Mouse (Mus musculus) heart, postnatal 4 days (tissue): ENCODE data around the gene Slc5a1. TPM values are rescaled to one million over a fixed set of nuclear protein-coding genes. Genes with fewer than 3 reads are reported as not detected.

Experiments used
- DNase-seq: peaks from one replicate; pipeline ENCODE4 v3.0.0; 2021
- total RNA-seq, 2 experiments: library from RNA; stranded (reverse); gene quantifications; 2 replicates each; pipeline ENCODE4 v1.2.3; 2021

The Slc5a1 gene
- not detected for total RNA-seq

DNA sequence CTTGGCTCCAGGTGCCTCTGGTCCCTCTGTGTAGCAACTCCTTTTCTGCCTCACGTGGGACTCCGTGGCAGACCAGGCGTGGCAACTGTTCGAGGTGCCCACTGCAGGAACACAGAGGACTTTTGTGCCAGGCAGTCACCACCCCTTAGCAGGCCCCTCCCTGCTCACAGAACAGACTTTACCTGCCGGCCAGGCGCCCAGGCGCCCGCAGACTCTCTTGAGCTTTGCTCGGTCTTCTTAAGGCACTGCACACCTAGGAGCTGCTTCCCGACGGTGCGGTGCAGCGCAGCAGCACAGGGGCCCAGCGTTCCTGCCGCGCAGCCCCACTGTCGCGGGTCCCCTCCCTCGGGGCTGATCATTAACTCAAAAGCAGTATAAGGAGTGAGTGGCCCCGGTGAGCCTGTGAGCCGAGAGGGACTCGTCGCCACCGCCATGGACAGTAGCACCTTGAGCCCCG lies at the start of gene Slc5a1:
Gene Slc5a1, plus strand, starts transcription at position 195 of the 457 bp plus-strand sequence.
- DNase-seq: no peak

- DNase-seq: no peak
Measured at GRCm38 (mm10) chr5:33056126-33056765, 47.8 kb upstream of the Slc5a1 start.

- DNase-seq: no peak
Measured at GRCm38 (mm10) chr5:33070071-33070470, 33.9 kb upstream of the Slc5a1 start.

GRCm38 (mm10) chr5:33076490-33077191 lies 27.4 kb upstream of the Slc5a1 start:
- DNase-seq: no peak

- no peak for DNase-seq
Measured at GRCm38 (mm10) chr5:33082896-33083295, 21.1 kb upstream of the Slc5a1 start.

DNA sequence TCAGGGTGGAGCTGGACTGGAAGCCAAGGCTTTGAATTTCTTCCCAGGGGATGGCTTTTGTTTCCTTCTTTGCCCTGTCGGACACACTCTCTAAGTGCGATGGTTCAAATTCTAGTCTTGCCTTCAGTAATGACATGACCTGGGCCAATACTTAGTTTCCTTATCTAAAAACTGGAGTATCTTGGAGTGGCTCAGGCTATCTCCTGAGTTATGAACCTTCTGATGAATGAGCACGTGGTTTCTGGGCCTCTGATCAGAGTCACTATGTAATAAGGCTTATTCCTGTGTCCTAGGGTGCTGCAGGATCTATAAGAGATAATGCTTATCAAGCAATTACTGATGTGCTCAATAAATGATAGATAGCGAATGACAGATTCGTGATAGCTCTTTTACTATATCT lies 19.4 kb upstream of the Slc5a1 start:
- no peak for DNase-seq

- no peak for DNase-seq
Measured at GRCm38 (mm10) chr5:33091342-33091741, 12.7 kb upstream of the Slc5a1 start.

DNA sequence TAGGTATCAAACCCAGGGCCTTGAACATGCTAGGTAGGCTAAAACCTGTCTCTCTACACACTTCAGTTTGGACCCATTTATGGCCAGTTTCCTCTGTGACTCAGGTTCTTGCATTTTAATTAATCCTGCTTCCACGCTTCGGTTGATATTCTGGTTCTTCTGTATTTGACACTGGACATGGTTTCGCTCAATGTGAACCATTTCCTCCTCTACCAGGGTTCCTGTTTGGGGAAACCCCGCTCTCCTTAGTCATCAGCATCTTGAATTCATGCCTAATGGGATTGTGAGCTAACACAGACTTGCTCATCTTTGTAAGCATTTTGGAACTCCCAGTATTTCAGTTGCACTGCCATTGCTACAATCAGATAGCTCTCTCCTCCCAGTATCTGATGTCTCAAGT lies 8.7 kb upstream of the Slc5a1 start:
- no peak for DNase-seq

DNA sequence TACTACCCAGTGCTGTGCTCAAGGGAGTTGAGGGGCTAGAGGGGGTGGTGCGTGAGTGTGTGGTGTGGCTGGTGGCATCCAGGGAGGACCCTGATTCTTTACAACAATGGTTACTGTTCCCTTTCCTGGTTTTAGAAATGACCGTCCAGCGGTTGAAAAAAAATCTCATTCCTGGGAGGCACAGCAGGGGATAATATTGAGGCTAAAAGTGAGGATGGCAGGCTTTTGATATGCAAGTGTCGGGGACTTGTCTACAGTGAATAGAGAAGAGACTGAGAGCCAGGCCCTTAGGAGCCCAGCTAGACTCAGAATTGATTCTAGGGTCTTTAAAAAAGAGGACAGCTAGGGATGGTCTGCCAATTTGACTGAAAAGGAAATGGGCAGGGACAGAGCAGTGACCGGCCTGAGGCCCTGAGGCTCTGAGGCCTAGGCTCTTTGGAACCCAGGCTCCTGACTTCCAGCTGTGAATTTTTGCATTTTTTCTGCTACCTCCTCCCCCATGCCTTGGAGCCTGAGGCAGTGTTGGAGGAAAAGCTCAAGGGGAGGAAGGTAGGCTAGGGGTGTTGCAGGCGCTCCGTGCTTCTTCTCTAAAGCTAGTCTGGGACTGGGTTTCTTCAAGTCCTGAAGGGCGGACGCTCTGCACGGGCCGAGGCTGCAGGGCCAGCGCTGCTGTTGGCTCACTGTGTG lies 1.5 kb upstream of the Slc5a1 start:
- DNase-seq: no peak

DNA sequence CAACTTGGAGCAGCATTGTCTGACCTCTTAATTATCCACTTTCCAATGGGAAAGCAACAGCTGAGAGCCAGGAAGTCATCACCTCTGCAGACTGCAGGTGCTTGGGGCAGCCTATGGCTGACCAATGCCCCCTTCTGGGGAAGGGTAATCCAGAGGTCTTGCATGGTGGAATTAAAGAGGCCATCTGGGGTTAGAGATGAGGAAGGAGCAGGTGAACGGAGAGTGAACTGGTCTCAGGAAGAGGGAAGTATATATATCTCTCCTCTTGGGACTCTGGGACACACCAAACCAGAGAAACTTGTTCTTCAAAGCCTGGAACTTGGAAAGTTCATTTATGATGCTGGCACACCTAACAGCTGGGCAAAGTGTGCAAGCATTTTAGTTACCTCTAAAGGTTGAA lies 857 bp downstream of the Slc5a1 start:
- DNase-seq: no peak

DNA sequence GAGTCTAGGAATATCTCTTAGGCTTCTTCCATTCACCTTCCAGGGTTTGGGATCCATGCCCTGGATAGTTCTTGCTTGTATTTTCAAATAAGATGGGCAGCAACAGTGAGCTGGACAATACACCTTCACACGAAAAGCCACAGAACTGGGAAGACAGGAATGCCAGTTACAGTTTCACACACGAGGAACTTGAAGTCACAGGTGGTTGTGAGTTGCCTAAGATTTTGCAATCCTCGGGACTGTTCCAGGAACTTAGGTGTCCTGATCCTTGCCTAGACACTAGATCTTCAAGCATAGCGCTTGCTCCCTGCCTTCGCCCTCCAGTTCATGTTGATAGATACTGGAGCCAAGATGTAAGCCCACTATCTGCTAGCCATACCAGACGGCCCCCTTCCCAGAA lies 1.6 kb downstream of the Slc5a1 start:
- DNase-seq: no peak

- DNase-seq: no peak
Measured at GRCm38 (mm10) chr5:33107056-33107455, 3.0 kb downstream of the Slc5a1 start.

GRCm38 (mm10) chr5:33107778-33108405 lies 3.9 kb downstream of the Slc5a1 start:
- no peak for DNase-seq

GRCm38 (mm10) chr5:33121871-33122315 lies 17.9 kb downstream of the Slc5a1 start:
- DNase-seq: no peak

- DNase-seq: no peak
Measured at GRCm38 (mm10) chr5:33123658-33124057, 19.6 kb downstream of the Slc5a1 start.

- no peak for DNase-seq
Measured at GRCm38 (mm10) chr5:33125318-33125717, 21.3 kb downstream of the Slc5a1 start.

GRCm38 (mm10) chr5:33134132-33134531 lies 30.1 kb downstream of the Slc5a1 start:
- no peak for DNase-seq

- DNase-seq: no peak
Measured at GRCm38 (mm10) chr5:33135611-33136010, 31.6 kb downstream of the Slc5a1 start.

DNA sequence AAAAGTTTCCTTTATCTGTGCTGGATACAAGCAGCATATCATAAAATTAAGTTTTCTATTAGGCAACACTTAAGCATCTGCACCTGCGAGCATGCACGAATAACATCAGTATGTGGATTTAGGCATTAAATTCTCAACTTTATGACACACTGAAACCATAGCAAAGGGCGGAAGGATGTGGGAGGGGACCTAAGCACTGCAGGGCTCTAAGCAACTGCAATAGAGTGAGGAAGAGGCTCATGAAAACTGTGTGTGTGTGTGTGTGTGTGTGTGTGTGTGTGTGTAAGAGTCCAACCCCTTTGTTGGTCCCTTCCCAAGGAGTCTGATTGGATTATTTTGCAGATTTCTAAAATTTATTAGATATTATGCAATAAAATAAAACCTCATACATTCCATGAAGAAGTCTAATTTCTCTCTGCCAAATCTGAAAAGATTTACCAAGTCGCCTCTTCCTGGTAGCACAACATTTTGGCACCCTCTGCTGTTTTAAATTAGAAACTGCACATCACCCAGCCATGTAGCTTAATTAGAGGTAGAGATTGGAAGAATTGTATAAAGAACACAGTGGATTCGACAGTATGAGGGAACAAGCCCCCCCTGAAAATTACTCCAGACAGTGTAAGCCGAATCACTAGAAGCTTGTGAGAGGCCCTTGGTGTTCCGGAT lies 38.9 kb downstream of the Slc5a1 start:
- DNase-seq: peak; percentile 45

DNA sequence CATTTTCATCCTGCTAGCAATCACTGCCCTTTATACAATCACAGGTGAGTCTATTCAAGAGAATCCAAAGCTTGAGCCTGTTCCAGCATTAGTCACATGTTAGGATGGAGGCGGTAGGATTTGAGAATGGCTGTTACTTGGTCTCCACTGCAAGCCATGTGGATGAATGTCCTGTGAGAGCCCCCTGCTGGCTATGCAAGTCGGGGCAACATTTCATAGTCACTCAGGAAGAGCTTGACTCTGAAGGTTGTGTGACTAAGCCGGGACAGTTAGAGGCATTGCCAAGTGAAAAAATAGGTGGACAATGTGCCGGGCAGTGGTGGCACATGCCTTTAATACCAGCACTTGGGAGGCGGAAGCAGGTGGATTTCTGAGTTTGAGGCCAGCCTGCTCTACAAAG lies 40.0 kb downstream of the Slc5a1 start:
- peak; percentile 22 for DNase-seq

- DNase-seq: no peak
Measured at GRCm38 (mm10) chr5:33146837-33147236, 42.8 kb downstream of the Slc5a1 start.

DNA sequence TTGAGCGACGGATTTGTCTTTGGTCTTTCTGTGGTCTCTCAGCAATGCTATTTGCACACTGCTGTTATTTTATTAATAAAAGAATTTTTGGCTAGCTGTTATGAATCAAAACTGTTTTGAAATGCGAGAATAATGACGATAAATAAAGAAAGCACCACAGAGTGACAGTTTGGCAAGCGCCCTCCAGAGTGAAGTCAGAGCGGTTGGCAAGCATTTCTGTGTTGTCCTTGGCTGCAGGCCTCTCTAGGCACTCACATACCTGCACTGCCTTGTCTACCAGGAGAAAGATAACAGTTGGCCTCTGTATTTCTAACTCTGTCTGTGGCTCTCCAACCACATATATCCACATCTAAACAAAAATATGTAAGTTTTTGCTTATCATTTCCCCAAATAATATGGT lies 43.7 kb downstream of the Slc5a1 start:
- peak; percentile 43 for DNase-seq
